Mouse (Mus musculus): ENCODE measurements around the gene Tnn.

DNA sequence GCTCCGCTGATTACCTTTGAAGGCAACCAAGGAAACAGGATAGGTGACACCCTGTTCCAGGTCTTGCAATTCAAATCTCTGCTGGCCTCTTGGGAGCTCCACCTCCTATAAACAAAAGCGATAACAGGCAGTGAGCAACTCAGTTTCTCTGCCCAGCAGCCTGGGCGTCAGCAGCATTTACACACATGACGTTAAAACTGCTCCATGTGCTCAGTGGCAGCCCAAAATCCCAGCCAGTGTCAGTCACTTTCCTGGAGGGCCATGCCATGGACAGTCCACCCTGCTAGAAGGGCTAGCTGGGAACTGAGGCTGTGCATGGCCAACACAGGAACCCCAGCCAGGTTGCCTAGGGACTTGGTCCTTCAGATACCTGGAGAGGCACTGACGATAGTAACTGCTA is 48.0 kb downstream of the Tnn start:
- TF ChIP-seq CTCF (IDR thresholded peaks at IDR 0.05; ENCODE audit: low read depth, low read length) = no peak
- TF ChIP-seq POLR2A (IDR thresholded peaks at IDR 0.05; ENCODE audit: extremely low read depth, insufficient read depth, low read length) = no peak

All from liver, adult 2 months (tissue).